Mouse (Mus musculus): ENCODE measurements around the gene Myo16.

DNA sequence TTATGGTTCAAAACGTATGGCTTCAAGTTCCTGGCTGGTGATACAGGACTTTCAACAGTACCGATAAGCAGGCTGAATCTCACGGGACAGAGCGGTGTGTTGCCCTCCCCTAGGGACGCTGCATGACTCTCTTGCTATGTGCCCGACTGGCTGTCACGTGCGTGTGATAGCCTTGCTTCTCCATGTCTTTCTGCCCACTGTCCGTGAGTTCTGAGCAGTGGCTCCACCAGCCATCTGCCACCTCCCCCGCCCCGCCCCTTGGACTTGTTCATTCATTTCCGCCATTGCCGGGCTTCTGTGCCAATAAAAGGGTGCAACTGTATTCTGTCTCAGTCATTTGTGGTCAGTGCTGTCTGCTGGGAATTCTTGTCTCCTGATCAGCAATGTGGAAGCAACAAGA lies 480.7 kb downstream of the Myo16 start:
- TF ChIP-seq CTCF (IDR thresholded peaks at IDR 0.05; ENCODE audit: low read depth), result no peak
- TF ChIP-seq EP300 (IDR thresholded peaks at IDR 0.05; ENCODE audit: low read depth), result no peak
